Mouse (Mus musculus): ENCODE data around the gene Snf8. TPM values are rescaled to one million over a fixed set of nuclear protein-coding genes. Genes with fewer than 3 reads are reported as not detected.

Snf8 gene
- total and polyA plus RNA-seq, 3 experiments: 70.8 to 199 (median 113) TPM

- Histone ChIP-seq H3K36me3 (replicated peaks in 1 of 2; ENCODE audit: control insufficient read depth in 1 of 2, insufficient read depth in 1 of 2, low read length in 1 of 2) (no peaks in the 10 kb centered on the region), H3K4me2 (ENCODE audit: insufficient read depth, low read depth, poor library complexity, severe bottlenecking) (no peak overlapping the region), H3K4me1 (ENCODE audit: control insufficient read depth in 1 of 2, insufficient read depth in 2 of 2) (peaks cover 0 to 2% of the 10 kb centered on the region in 2 experiments; a peak in 1 of 4 replicates), H3K79me2 (replicated peaks; ENCODE audit: control insufficient read depth, extremely low read depth, insufficient read depth, poor library complexity, severe bottlenecking) (no peaks in the 10 kb centered on the region), H3K27ac (ENCODE audit: insufficient read depth, low read depth) (no peak overlapping the region), H3K9ac (ENCODE audit: insufficient read depth, low read depth) (no peak overlapping the region), H3K9me3 (replicated peaks; ENCODE audit: low read length) (peaks cover 33% of the 10 kb centered on the region), H3K27me3 (replicated peaks) (peaks cover 46% of the 10 kb centered on the region), H3K4me3 (replicated peaks in 1 of 3; ENCODE audit: low read depth in 2 of 3, low read length in 2 of 3, poor library complexity in 1 of 3) (no peak overlapping the region)
- in situ Hi-C loops (cut with MboI; ENCODE audit: low pct_ligation_motif_present, low pct_unique_long_range_greater_than_20kb, low sequenced_read_pairs): no loop called here
- TF ChIP-seq NRF1 (IDR thresholded peaks at IDR 0.05; ENCODE audit: low read depth, low read length) (no peak), GABPA (IDR thresholded peaks at IDR 0.05; ENCODE audit: insufficient replicate concordance, low read depth, low read length) (no peak), JUND (conservative IDR thresholded peaks at IDR 0.05; ENCODE audit: low read depth, low read length) (no peak), RCOR1 (conservative IDR thresholded peaks at IDR 0.05; ENCODE audit: low read depth, low read length) (no peak), USF2 (conservative IDR thresholded peaks at IDR 0.05; ENCODE audit: low read depth, low read length) (no peak), TBP (conservative IDR thresholded peaks at IDR 0.05; ENCODE audit: low read depth, low read length) (no peak), HCFC1 (IDR thresholded peaks at IDR 0.05; ENCODE audit: low read depth, low read length) (no peak), POLR2A (IDR thresholded peaks at IDR 0.05; ENCODE audit: low read depth, low read length) (no peak), CTCF (conservative IDR thresholded peaks at IDR 0.05 in 1 of 2, IDR thresholded peaks at IDR 0.05 in 1 of 2; ENCODE audit: low read depth in 2 of 2, low read length in 2 of 2) (no peak), ZC3H11A (IDR thresholded peaks at IDR 0.05; ENCODE audit: low read depth, low read length) (no peak), CHD2 (IDR thresholded peaks at IDR 0.05; ENCODE audit: low read length) (no peak), MAFK (IDR thresholded peaks at IDR 0.05; ENCODE audit: insufficient replicate concordance, low read length) (no peak), EP300 (IDR thresholded peaks at IDR 0.05; ENCODE audit: low read length) (no peak), USF1 (IDR thresholded peaks at IDR 0.05; ENCODE audit: low read depth, low read length) (no peak)
- DNase-seq (ENCODE audit: extremely low read depth): no peak
- dilution Hi-C loops (cut with MboI; ENCODE audit: extremely low pct_ligation_motif_present, extremely low pct_unique_long_range_greater_than_20kb, low sequenced_read_pairs): no loop called here
Measured at GRCm38 (mm10) chr11:96008827-96009226, 25.9 kb upstream of the Snf8 start.

- Histone ChIP-seq H3K4me2 (ENCODE audit: insufficient read depth, low read depth, poor library complexity, severe bottlenecking) (no peak overlapping the region), H3K9ac (ENCODE audit: insufficient read depth, low read depth) (no peak overlapping the region), H3K27me3 (replicated peaks) (peaks cover 68% of the 10 kb centered on the region), H3K4me1 (ENCODE audit: control insufficient read depth in 1 of 2, insufficient read depth in 2 of 2) (peaks cover 0 to 2% of the 10 kb centered on the region in 2 experiments; a peak in 1 of 4 replicates), H3K36me3 (replicated peaks in 1 of 2; ENCODE audit: control insufficient read depth in 1 of 2, insufficient read depth in 1 of 2, low read length in 1 of 2) (no peaks in the 10 kb centered on the region), H3K9me3 (replicated peaks; ENCODE audit: low read length) (peaks cover 5% of the 10 kb centered on the region), H3K4me3 (replicated peaks in 1 of 3; ENCODE audit: low read depth in 2 of 3, low read length in 2 of 3, poor library complexity in 1 of 3) (no peak overlapping the region), H3K79me2 (replicated peaks; ENCODE audit: control insufficient read depth, extremely low read depth, insufficient read depth, poor library complexity, severe bottlenecking) (no peaks in the 10 kb centered on the region), H3K27ac (ENCODE audit: insufficient read depth, low read depth) (no peak overlapping the region)
- dilution Hi-C loops (cut with MboI; ENCODE audit: extremely low pct_ligation_motif_present, extremely low pct_unique_long_range_greater_than_20kb, low sequenced_read_pairs): no loop called here
- in situ Hi-C loops (cut with MboI; ENCODE audit: low pct_ligation_motif_present, low pct_unique_long_range_greater_than_20kb, low sequenced_read_pairs): no loop called here
- DNase-seq (ENCODE audit: extremely low read depth): no peak
- TF ChIP-seq RAD21 (IDR thresholded peaks at IDR 0.05; ENCODE audit: low read depth, low read length): no peak
- no peak for TF ChIP-seq RCOR1 (conservative IDR thresholded peaks at IDR 0.05; ENCODE audit: low read depth, low read length)
- TF ChIP-seq CTCF (conservative IDR thresholded peaks at IDR 0.05 in 1 of 2, IDR thresholded peaks at IDR 0.05 in 1 of 2; ENCODE audit: low read depth in 2 of 2, low read length in 2 of 2): no peak
- no peak for TF ChIP-seq SMC3 (IDR thresholded peaks at IDR 0.05; ENCODE audit: low read depth, low read length)
- no peak for TF ChIP-seq ETS1 (conservative IDR thresholded peaks at IDR 0.05; ENCODE audit: low read depth, low read length)
- TF ChIP-seq MXI1 (IDR thresholded peaks at IDR 0.05; ENCODE audit: low read depth, low read length): no peak
- TF ChIP-seq POLR2A (IDR thresholded peaks at IDR 0.05; ENCODE audit: low read depth, low read length): no peak
Measured at GRCm38 (mm10) chr11:96011982-96012381, 22.7 kb upstream of the Snf8 start.
